Mouse (Mus musculus) ES-Bruce4 (cell line): ENCODE results near the gene Gm29609. TPM values are rescaled to one million over a fixed set of nuclear protein-coding genes. Genes with fewer than 3 reads are reported as not detected.

Experiments used
- H3K27ac ChIP-seq: 2 replicates; pipeline ENCODE4 v1.5.1; 2012; ENCODE audit warnings: low read length, inconsistent platforms; ENCODE audit not compliant: insufficient read depth
- H3K27me3 ChIP-seq: 2 replicates; pipeline ENCODE4 v1.6.1; 2012; ENCODE audit warnings: mild to moderate bottlenecking, low read length, inconsistent platforms; ENCODE audit not compliant: control insufficient read depth, poor library complexity, insufficient read depth, severe bottlenecking
- H3K36me3 ChIP-seq: 2 replicates; pipeline ENCODE4 v1.6.1; 2012; ENCODE audit warnings: inconsistent platforms, mild to moderate bottlenecking, low read length, moderate library complexity; ENCODE audit not compliant: control insufficient read depth, poor library complexity, insufficient read depth, severe bottlenecking
- H3K4me1 ChIP-seq: one replicate; pipeline ENCODE4 v1.8.1; 2011; ENCODE audit warnings: low read length; ENCODE audit not compliant: control insufficient read depth, insufficient read depth
- H3K4me3 ChIP-seq: 2 replicates; pipeline ENCODE4 v1.5.1; 2011; ENCODE audit warnings: low read depth, mild to moderate bottlenecking, low read length
- H3K9ac ChIP-seq: 2 replicates; pipeline ENCODE4 v1.6.1; 2012; ENCODE audit warnings: low read depth, mild to moderate bottlenecking, inconsistent platforms; ENCODE audit not compliant: poor library complexity, severe bottlenecking
- H3K9me3 ChIP-seq: replicated peaks from 2 replicates; pipeline ENCODE4 v1.6.1; 2012; ENCODE audit warnings: mild to moderate bottlenecking, low read length, inconsistent platforms; ENCODE audit not compliant: control insufficient read depth, poor library complexity, insufficient read depth, severe bottlenecking
- CTCF ChIP-seq: IDR thresholded peaks from one replicate; pipeline ENCODE4 v1.8.1; 2011; ENCODE audit warnings: low read depth, low read length
- EP300 ChIP-seq: IDR thresholded peaks from 2 replicates; pipeline ENCODE4 v1.6.1; 2011; ENCODE audit warnings: low read depth, low read length; ENCODE audit not compliant: insufficient read depth
- POLR2A ChIP-seq: IDR thresholded peaks from one replicate; pipeline ENCODE4 v1.8.1; 2011; ENCODE audit warnings: low read length; ENCODE audit not compliant: insufficient read depth
- polyA plus RNA-seq: library from polyadenylated mRNA; stranded (reverse); fragments of >200 nt; gene quantifications from 2 replicates; pipeline ENCODE4 v1.2.4, GENCODE M21; 2011; ENCODE audit warnings: low read depth; ENCODE audit not compliant: missing spikeins, insufficient read depth, insufficient read length

The Gm29609 gene
- polyA plus RNA-seq, 1 experiment: 2.6 TPM

DNA sequence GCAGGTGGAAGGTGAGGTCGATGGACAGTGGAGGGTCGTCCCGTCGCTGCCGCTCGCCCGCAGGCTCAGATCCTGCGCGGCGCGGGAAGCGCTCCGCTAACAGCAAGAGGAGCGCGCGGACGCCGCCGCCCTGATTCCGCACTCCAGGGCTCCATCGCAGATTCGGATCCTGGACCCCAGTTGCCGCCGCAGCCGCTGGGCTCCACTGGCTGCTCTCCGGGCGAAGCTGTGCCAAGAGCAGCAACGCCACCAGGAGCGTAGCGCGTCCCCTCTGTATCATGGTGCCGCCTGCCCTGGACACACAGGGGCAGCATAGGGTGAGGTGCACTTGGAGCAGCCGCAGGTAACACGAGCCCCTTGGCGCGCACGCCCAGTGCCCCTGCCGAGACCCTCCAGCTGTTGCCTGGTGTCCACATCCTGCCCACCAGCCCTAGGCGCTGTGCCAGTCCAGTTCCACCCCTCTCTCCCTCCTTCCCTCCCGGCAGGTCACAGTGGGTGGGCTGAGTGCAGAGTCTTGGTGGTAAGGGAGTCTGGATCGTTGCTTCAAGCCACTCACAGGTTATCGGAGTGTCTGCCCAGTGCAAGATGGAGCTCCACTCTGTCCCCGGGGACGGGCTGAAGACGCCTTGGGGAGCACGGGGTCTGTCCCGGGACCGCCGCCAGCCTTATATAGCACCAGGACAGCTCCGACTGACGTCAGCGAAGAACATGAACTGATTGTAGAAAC is 41.3 kb downstream of the Gm29609 start, which contains the start of gene Ucn:
Gene Ucn, minus strand, starts transcription at position 589 of the 727 bp plus-strand sequence.
- H3K27me3 ChIP-seq: peaks cover 12% of the 10 kb centered on the region; the same call in 1 of the 2 replicates
- H3K36me3 ChIP-seq: no peaks in the 10 kb centered on the region
- no peak within 1 kb of the TSS for H3K27ac ChIP-seq
- peak within 1 kb of the TSS; percentile 54 for H3K4me3 ChIP-seq
- H3K9ac ChIP-seq: peak within 1 kb of the TSS; percentile 23
- TF ChIP-seq CTCF: no peak
- no peak for TF ChIP-seq EP300
- TF ChIP-seq POLR2A: no peak
- no peaks in the 10 kb centered on the region for H3K4me1 ChIP-seq
- H3K9me3 ChIP-seq: no peaks in the 10 kb centered on the region

- peak overlapping the region; percentile 54 for H3K4me3 ChIP-seq
- TF ChIP-seq EP300 (no peak), CTCF (no peak), POLR2A (no peak)
- no peaks in the 10 kb centered on the region for H3K4me1 ChIP-seq
- H3K9ac ChIP-seq: peak overlapping the region; percentile 23; the same call in 1 of the 2 replicates
- H3K27ac ChIP-seq: no peak overlapping the region
- no peaks in the 10 kb centered on the region for H3K36me3 ChIP-seq
- H3K9me3 ChIP-seq: no peaks in the 10 kb centered on the region
- peaks cover 12% of the 10 kb centered on the region; the same call in 1 of the 2 replicates for H3K27me3 ChIP-seq
These were observed 42.1 kb downstream of the Gm29609 start for GRCm38 (mm10) chr5:31137658-31138057.

- peak overlapping the region; percentile 31 for H3K4me3 ChIP-seq
- H3K4me1 ChIP-seq: no peaks in the 10 kb centered on the region
- no peak for TF ChIP-seq EP300
- TF ChIP-seq POLR2A: no peak
- no peak for TF ChIP-seq CTCF
- no peak overlapping the region for H3K27ac ChIP-seq
- peaks cover 12% of the 10 kb centered on the region; the same call in 1 of the 2 replicates for H3K27me3 ChIP-seq
- H3K9me3 ChIP-seq: no peaks in the 10 kb centered on the region
- H3K36me3 ChIP-seq: no peaks in the 10 kb centered on the region
- H3K9ac ChIP-seq: peak overlapping the region; percentile 3
These were observed 42.8 kb downstream of the Gm29609 start for GRCm38 (mm10) chr5:31136730-31137424.

GRCm38 (mm10) chr5:31126050-31126449 is 53.7 kb downstream of the Gm29609 start:
- no peaks in the 10 kb centered on the region for H3K4me1 ChIP-seq
- H3K27ac ChIP-seq: no peak overlapping the region
- H3K9ac ChIP-seq: no peak overlapping the region
- no peaks in the 10 kb centered on the region for H3K9me3 ChIP-seq
- no peaks in the 10 kb centered on the region for H3K36me3 ChIP-seq
- no peak for TF ChIP-seq POLR2A
- peak; percentile 30 for TF ChIP-seq CTCF
- no peak for TF ChIP-seq EP300
- H3K27me3 ChIP-seq: no peaks in the 10 kb centered on the region
- no peak overlapping the region for H3K4me3 ChIP-seq

DNA sequence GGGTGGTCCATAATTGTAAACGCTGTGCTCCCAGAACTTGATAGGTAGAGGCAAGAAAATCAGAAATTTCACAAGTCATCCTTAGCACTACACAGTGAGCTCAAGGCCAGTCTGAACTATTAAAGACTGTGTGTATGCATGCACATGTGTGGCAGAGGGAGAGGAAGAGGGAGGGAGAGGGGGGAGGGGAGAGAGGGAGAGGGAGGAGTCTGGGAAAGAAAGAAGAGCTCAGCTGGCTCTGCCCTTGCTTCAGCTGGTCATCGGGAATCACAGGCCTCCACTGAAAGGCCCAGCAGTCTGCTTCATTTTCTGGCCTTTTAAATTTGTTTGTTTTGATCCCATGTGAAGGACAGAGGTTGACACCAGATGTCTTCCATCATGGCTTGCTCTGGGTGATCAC is 56.2 kb downstream of the Gm29609 start:
- no peak overlapping the region for H3K9ac ChIP-seq
- no peaks in the 10 kb centered on the region for H3K27me3 ChIP-seq
- TF ChIP-seq CTCF: no peak
- no peak for TF ChIP-seq POLR2A
- TF ChIP-seq EP300: no peak
- H3K36me3 ChIP-seq: no peaks in the 10 kb centered on the region
- no peaks in the 10 kb centered on the region for H3K4me1 ChIP-seq
- no peaks in the 10 kb centered on the region for H3K9me3 ChIP-seq
- no peak overlapping the region for H3K4me3 ChIP-seq
- no peak overlapping the region for H3K27ac ChIP-seq

GRCm38 (mm10) chr5:31121111-31121510 is 58.6 kb downstream of the Gm29609 start:
- Histone ChIP-seq H3K4me1 (no peaks in the 10 kb centered on the region), H3K9me3 (no peaks in the 10 kb centered on the region), H3K27ac (no peak overlapping the region), H3K27me3 (no peaks in the 10 kb centered on the region), H3K4me3 (no peak overlapping the region), H3K9ac (no peak overlapping the region), H3K36me3 (no peaks in the 10 kb centered on the region)
- TF ChIP-seq EP300 (no peak), CTCF (no peak), POLR2A (no peak)
